Mouse (Mus musculus) kidney, embryonic 15.5 days (tissue): ENCODE data around the gene Dnajb5. TPM values are rescaled to one million over a fixed set of nuclear protein-coding genes. Genes with fewer than 3 reads are reported as not detected.

ENCODE experiments used
- ATAC-seq: fragments of 200-750 bp; cut with Nextera tagmentation; replicated peaks from 2 replicates; pipeline ENCODE4 v1.8.0; 2017; ENCODE audit warnings: moderate TSS enrichment; ENCODE audit not compliant: low FRiP score
- H3K27ac ChIP-seq: fragments of 300-500 bp; sonication (generic); 2 replicates; pipeline ENCODE4 v1.5.1; 2015; ENCODE audit warnings: mild to moderate bottlenecking, inconsistent platforms
- H3K27me3 ChIP-seq: fragments of 300-500 bp; sonication (generic); 2 replicates; pipeline ENCODE4 v1.6.1; 2015; ENCODE audit warnings: inconsistent platforms
- H3K36me3 ChIP-seq: fragments of 300-500 bp; sonication (generic); 2 replicates; pipeline ENCODE4 v1.6.1; 2015; ENCODE audit warnings: inconsistent platforms
- H3K4me1 ChIP-seq: fragments of 300-500 bp; sonication (generic); 2 replicates; pipeline ENCODE4 v1.6.1; 2015; ENCODE audit warnings: inconsistent platforms
- H3K4me2 ChIP-seq: fragments of 300-500 bp; sonication (generic); 2 replicates; pipeline ENCODE4 v1.6.1; 2015; ENCODE audit warnings: moderate library complexity, mild to moderate bottlenecking, inconsistent platforms
- H3K4me3 ChIP-seq: fragments of 300-500 bp; sonication (generic); replicated peaks from 2 replicates; pipeline ENCODE4 v1.5.1; 2015; ENCODE audit warnings: mild to moderate bottlenecking, inconsistent platforms
- H3K9ac ChIP-seq: fragments of 300-500 bp; sonication (generic); 2 replicates; pipeline ENCODE4 v1.6.1; 2015; ENCODE audit warnings: mild to moderate bottlenecking, inconsistent platforms
- H3K9me3 ChIP-seq: fragments of 300-500 bp; sonication (generic); replicated peaks from 2 replicates; pipeline ENCODE4 v1.6.1; 2016; ENCODE audit warnings: inconsistent platforms
- WGBS: fragments of 180-500 bp; shearing (Covaris S2); methylation state at CpG from one replicate; pipeline ENCODE4 v1.1.7; 2015; ENCODE audit warnings: mixed read lengths; 5-methylcytosine and 5-hydroxymethylcytosine counted together
- polyA plus RNA-seq: library from polyadenylated mRNA; unstranded; fragments of >200 nt; fragmentation: Nextera tagmentation; extraction: Ambion mirVana; gene quantifications from 2 replicates; pipeline ENCODE4 v1.2.1, GENCODE M21; 2015

Gene Dnajb5
- polyA plus RNA-seq, 1 experiment from 2014 or later = 6.9 TPM

DNA sequence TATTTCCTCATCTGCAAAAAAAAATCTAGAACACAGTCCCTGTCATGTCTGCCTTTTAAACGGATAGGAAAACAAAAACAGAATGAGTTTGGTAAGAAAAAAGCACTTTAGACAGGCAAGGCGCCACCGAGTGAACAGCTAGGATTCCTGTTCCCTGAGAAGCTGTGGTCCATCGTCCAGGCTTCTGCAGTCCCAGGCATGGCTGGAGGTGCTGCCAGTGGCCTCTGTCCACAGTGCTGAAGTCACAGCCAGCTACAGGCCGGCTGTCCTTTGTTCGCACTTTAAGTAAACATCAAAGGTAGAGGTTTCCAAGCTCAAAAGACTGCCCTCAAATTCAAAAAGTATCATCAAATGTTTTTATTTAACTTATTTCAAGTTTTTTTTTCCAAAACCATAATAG is 4.6 kb upstream of the Dnajb5 start:
- Histone ChIP-seq H3K9ac (no peak overlapping the region), H3K9me3 (no peaks in the 10 kb centered on the region), H3K4me1 (peaks cover 10% of the 10 kb centered on the region), H3K27ac (no peak overlapping the region), H3K36me3 (no peaks in the 10 kb centered on the region), H3K4me3 (no peak overlapping the region), H3K27me3 (peaks cover 19% of the 10 kb centered on the region), H3K4me2 (no peak overlapping the region)
- WGBS = 6% methylated on average over 6 of the region's 6 CpGs
- no peak for ATAC-seq

DNA sequence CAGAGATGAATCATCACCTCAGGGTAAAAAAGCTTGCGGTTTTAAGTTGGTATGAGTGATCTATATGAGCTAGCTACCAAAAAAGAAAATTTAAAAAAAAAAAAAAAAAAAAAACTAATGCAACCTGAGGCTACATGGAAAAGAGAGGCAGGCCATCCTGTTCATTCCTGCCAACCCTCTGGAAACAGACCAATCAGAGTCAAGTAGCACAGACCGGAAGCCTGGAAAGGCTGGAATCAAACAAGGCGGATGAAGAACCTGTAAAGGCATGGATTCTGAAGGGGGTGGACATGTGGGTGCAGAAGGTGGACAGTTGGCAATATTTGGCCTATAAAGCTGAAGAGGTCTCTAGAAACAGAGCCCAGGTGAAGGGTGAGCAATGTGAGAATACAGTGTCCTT is 4.2 kb upstream of the Dnajb5 start:
- H3K9ac ChIP-seq = no peak overlapping the region
- H3K4me3 ChIP-seq = no peak overlapping the region
- H3K27me3 ChIP-seq = peaks cover 19% of the 10 kb centered on the region
- 86% methylated on average over 3 of the region's 3 CpGs for WGBS
- no peak overlapping the region for H3K27ac ChIP-seq
- H3K9me3 ChIP-seq = no peaks in the 10 kb centered on the region
- peaks cover 14% of the 10 kb centered on the region for H3K4me1 ChIP-seq
- no peak overlapping the region for H3K4me2 ChIP-seq
- no peak for ATAC-seq
- H3K36me3 ChIP-seq = no peaks in the 10 kb centered on the region

DNA sequence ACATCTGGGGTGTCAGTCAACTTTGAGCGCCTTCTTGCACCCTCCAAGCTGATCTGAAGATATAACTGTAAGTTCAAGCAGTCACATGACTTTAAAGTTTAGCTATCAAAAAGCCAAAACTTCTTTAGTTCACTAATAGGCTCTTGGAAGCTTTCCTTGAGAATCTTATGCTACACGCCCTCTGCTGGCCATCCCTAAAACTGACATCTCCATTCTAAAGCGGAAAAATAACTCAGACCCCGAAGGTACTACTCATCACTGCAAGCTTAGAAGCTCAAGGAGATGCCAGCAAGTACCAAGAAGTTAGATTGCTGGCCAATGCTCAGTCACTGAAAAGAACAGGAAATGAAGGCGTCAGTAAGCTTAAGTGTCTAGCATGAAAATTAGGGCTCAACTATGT is 3.7 kb upstream of the Dnajb5 start:
- peaks cover 19% of the 10 kb centered on the region for H3K27me3 ChIP-seq
- H3K36me3 ChIP-seq = no peaks in the 10 kb centered on the region
- H3K4me3 ChIP-seq = no peak overlapping the region
- H3K9ac ChIP-seq = no peak overlapping the region
- H3K4me1 ChIP-seq = peaks cover 19% of the 10 kb centered on the region
- ATAC-seq = no peak
- H3K27ac ChIP-seq = no peak overlapping the region
- H3K4me2 ChIP-seq = no peak overlapping the region
- H3K9me3 ChIP-seq = no peaks in the 10 kb centered on the region
- WGBS = 8% methylated on average over 5 of the region's 5 CpGs

DNA sequence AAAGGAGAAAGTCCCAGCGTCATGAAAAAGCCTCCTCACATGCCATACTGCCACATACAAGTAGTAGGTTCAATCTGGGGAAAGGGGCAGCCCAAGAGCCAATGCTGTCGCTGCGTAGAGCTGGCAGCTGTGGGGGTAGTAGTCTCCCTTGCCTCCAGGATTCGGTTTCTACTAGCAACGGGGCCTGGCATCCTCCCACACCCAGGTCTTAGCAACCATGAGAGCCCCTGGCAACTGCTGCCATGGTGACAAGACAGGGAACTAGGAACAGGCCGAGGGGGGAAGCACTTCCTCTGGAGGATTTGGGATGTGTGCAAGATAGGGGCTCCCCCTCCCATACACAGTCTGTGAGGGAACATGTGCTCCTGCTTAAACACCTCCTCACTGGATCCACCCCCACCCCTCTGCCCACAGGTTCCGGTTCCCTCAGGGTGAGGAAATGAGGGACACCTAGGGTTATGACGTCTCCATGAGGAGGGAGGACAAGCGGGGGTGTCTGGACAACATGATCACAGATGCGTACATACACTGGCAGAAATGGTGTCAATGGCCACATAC is 2.8 kb upstream of the Dnajb5 start:
- H3K4me2 ChIP-seq = no peak overlapping the region
- 45% methylated on average over 10 of the region's 10 CpGs for WGBS
- H3K9me3 ChIP-seq = no peaks in the 10 kb centered on the region
- H3K4me1 ChIP-seq = peaks cover 27% of the 10 kb centered on the region
- no peak overlapping the region for H3K27ac ChIP-seq
- H3K9ac ChIP-seq = no peak overlapping the region
- H3K4me3 ChIP-seq = no peak overlapping the region
- H3K27me3 ChIP-seq = peaks cover 19% of the 10 kb centered on the region
- H3K36me3 ChIP-seq = no peaks in the 10 kb centered on the region
- no peak for ATAC-seq

DNA sequence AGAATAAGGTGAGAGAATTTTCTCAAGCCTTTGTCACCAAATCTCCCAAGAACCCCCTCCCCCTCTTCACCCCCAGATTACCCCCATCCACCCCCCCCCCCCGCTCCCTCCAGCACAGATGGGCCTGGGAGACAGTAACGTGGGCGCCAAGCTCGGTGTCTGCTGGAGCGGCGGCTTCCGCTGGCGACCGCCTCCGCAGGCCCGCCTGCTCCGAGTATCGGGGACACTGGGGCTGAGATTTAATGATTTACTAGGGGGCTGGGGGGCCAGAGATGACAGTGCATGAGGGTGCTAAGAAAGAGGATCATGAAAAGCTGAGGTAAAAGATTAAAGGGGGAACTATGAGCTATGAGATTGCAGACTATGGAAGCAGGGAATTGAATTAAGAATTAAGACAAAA is 1.1 kb upstream of the Dnajb5 start:
- no peaks in the 10 kb centered on the region for H3K9me3 ChIP-seq
- H3K9ac ChIP-seq = no peak overlapping the region
- peaks cover 16% of the 10 kb centered on the region for H3K27me3 ChIP-seq
- WGBS = 33% methylated on average over 12 of the region's 13 CpGs
- H3K36me3 ChIP-seq = no peaks in the 10 kb centered on the region
- no peak overlapping the region for H3K4me3 ChIP-seq
- H3K27ac ChIP-seq = no peak overlapping the region
- ATAC-seq = no peak
- peaks cover 37% of the 10 kb centered on the region for H3K4me1 ChIP-seq
- 0 out of 2 replicates have a peak overlapping the region, but pooled peaks have one; percentile 14 for H3K4me2 ChIP-seq

DNA sequence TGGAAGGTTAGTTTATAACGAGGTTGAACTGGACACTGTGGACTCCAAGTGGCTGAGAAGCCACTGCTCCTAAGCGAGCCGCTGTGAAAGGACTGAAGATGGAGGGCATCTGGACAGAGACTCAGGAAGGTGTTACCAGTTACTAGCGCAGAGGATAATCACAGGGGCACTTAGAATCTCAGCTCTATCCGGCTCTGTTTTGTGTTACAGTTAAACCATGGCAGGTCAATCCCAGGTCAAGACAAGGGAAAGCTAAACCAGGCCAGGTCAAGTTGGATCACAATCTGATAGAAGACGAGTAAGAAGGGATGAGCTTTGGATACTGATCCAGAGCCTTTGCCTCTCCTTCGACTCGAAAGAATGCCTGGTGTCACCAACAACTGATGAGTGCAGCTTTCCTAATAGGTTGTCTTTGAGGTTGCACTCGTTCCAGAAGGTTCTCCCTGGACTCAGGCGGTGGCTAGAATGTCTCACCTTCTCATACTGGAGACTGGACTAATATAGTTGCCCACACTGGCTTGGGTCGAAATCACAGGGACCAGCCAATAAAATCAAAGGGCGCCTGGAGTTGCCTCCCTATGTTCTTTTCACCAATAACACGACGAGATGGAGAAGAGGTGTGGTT is 451 bp upstream of the Dnajb5 start:
- ATAC-seq = no peak
- Histone ChIP-seq H3K9me3 (no peaks in the 10 kb centered on the region), H3K4me3 (peak overlapping the region; percentile 80), H3K4me2 (peak overlapping the region; percentile 84), H3K36me3 (no peaks in the 10 kb centered on the region), H3K9ac (0 out of 2 replicates have a peak overlapping the region, but pooled peaks have one; percentile 27), H3K4me1 (peaks cover 43% of the 10 kb centered on the region), H3K27me3 (peaks cover 16% of the 10 kb centered on the region), H3K27ac (no peak overlapping the region)
- 8% methylated on average over 14 of the region's 14 CpGs for WGBS

DNA sequence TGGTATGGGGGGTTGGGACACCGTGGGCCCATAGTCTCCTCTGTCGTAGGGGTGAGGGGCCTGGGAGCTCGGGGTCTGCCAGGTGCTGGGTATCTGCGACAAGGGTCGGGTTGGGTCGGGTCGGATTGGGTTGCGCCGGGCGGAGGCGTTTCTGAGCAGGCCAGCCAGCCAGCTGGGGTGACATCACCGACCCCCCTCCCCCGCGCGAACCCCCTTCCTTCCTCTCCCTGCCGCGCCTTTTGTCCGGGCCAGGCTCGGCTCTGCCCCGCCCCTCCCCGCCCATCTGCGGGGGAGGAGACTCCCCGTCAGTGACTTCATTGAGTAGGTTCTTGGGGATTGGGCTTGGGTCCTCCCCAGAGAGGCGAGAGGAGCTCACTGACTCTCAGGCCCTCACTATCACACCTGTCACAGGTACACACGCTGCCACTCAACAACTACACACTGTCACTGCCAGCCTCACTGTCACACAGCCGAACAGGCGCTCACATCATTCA is 498 bp downstream of the Dnajb5 start:
- Histone ChIP-seq H3K27me3 (peaks cover 16% of the 10 kb centered on the region), H3K9ac (peak overlapping the region; percentile 79), H3K4me2 (peak overlapping the region; percentile 84), H3K27ac (peak overlapping the region; percentile 85), H3K36me3 (no peaks in the 10 kb centered on the region), H3K9me3 (no peaks in the 10 kb centered on the region), H3K4me1 (peaks cover 48% of the 10 kb centered on the region), H3K4me3 (peak overlapping the region; percentile 80)
- WGBS = under 1% methylated on average over 25 of the region's 27 CpGs
- peak; percentile 74 for ATAC-seq

DNA sequence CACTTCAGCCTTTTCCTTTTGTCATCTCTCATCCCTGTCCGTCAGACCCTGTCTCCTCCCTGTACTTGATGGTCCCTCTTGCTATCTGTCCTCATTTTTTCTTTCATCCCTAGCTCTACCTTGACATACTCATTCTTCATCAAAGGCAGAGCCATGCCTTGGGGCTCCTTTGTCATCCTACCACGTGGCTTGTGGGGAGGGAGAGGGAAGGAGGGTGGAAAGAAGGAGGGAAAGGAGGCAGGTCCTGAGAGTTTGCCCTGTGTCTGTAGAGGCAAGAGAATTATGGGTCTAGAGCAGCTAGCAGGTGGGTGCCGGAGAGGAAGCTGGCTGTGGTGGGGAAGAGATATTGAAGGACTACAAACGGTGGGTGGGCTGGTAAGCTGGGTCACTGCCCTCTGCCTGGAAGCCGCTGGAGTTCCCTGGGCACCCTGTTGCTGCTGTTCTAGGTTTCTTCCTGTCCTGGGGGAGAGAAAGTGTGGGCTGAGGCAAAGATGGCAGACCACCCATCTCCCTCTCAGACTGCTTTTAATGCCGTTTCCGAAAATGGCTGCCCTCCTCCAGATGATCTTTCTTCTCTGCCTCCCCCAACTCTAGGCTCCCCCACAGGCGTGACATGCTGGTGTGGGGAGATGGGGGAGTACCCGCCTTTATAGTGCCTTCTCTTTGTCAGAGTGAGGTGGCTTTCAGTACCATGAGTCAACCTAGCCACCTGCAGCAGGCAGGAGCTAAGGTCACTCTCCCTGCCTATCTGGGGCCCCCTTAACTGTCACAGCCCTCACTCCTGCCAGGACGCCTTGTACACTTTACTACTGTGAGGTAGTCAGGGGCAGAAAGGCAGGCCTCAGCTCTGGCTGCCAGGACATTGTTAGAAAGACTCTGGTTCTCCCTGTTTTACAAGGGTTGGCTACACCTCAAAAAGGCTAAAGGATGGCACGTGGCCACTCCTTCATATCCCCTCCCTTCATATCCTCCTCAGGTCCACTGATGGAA is 1.9 kb downstream of the Dnajb5 start:
- Histone ChIP-seq H3K27ac (0 out of 2 replicates have a peak overlapping the region, but pooled peaks have one; percentile 13), H3K4me2 (peak overlapping the region; percentile 84), H3K36me3 (peaks cover 1% of the 10 kb centered on the region; the same call in 1 of the 2 replicates), H3K9ac (no peak overlapping the region; the same call in 1 of the 2 replicates), H3K27me3 (peaks cover 16% of the 10 kb centered on the region), H3K4me3 (0 out of 2 replicates have a peak overlapping the region, but pooled peaks have one; percentile 1), H3K9me3 (no peaks in the 10 kb centered on the region), H3K4me1 (peaks cover 48% of the 10 kb centered on the region)
- ATAC-seq = no peak
- 39% methylated on average over 11 of the region's 11 CpGs for WGBS

DNA sequence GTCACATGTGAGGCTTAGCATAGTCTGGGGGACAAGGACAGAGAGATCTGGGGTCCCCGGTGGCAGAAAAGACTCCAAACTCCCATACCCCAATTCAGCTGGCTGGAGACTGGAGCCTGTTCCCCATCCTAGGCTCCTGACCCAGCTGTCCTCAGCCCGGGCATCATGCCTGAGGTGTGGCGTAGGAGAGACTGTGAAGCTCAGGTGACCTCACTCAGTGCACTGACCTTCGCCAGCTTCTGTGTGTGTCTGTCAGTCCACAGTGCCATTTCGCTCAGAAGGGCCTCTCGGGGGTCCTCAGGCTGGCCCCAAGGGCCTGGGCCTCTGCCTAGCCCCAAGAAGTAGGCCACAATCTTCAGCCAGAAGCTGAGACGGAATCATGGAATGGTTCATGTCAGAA is 2.9 kb downstream of the Dnajb5 start:
- H3K4me1 ChIP-seq = peaks cover 50% of the 10 kb centered on the region
- ATAC-seq = no peak
- no peak overlapping the region for H3K4me2 ChIP-seq
- no peak overlapping the region for H3K27ac ChIP-seq
- peaks cover 12% of the 10 kb centered on the region; the same call in 1 of the 2 replicates for H3K36me3 ChIP-seq
- peaks cover 7% of the 10 kb centered on the region; the same call in 1 of the 2 replicates for H3K27me3 ChIP-seq
- H3K9me3 ChIP-seq = no peaks in the 10 kb centered on the region
- H3K9ac ChIP-seq = no peak overlapping the region
- H3K4me3 ChIP-seq = no peak overlapping the region
- 83% methylated on average over 7 of the region's 7 CpGs for WGBS

DNA sequence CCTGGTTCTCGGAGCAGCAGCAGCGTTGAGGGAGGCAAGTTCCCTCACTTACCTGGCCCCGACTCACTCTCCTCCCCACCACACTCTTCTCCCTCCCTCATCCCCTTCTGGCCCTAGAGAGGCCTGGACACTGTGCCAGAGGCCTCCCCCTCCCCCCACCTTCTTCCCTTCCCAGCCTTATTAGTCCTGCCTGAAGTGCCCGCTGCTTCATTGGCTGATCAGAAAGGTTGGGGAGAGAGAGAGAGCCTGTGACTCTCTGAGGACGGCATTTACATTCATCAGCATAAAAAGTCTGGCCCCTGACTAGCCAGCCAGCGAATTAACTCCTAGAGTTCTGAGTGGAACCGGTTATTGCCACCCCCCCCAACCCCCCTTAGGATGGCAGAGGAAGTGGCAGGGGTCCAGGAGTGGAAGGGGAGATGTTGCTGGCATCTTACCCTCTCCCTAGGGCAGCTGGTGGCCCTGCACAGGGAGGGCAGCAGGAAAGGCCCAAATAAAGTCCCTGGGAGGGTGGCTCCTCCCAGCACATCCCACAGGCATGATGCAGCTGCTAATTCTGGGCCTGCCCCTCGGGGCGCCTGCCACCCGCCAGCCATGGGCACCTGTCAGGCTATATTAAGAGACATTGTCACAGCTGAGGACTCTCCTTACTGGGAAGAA is 4.0 kb downstream of the Dnajb5 start:
- H3K4me2 ChIP-seq = no peak overlapping the region
- peaks cover 49% of the 10 kb centered on the region for H3K4me1 ChIP-seq
- WGBS = 21% methylated on average over 10 of the region's 10 CpGs
- H3K9ac ChIP-seq = no peak overlapping the region
- H3K27ac ChIP-seq = 0 out of 2 replicates have a peak overlapping the region, but pooled peaks have one; percentile 9
- no peak overlapping the region for H3K4me3 ChIP-seq
- H3K9me3 ChIP-seq = no peaks in the 10 kb centered on the region
- H3K36me3 ChIP-seq = peaks cover 16% of the 10 kb centered on the region; the same call in 1 of the 2 replicates
- H3K27me3 ChIP-seq = no peaks in the 10 kb centered on the region
- no peak for ATAC-seq

DNA sequence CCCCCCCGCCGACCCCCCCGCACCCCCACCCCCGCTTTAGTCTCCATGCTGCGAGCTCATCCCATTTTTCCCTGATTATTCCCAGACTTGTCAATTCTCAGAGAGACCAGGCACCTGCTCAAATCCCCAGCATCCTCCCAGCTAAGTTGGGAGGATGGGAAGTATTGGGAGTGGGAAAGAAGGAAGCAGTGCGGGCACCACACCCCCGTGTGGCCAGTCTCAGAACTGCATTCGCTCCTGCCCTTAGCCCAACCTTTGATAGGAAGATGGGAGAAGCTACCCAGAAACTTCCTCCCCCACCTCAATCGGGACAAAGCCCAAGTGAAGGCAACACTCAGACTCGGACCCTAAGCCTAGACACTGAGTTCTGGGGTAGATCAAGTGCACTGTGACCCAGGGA is 4.7 kb downstream of the Dnajb5 start:
- Histone ChIP-seq H3K9me3 (no peaks in the 10 kb centered on the region), H3K4me1 (peaks cover 42% of the 10 kb centered on the region), H3K27me3 (no peaks in the 10 kb centered on the region), H3K27ac (no peak overlapping the region), H3K36me3 (peaks cover 16% of the 10 kb centered on the region; the same call in 1 of the 2 replicates), H3K4me2 (no peak overlapping the region), H3K9ac (no peak overlapping the region), H3K4me3 (no peak overlapping the region)
- WGBS = 9% methylated on average over 10 of the region's 10 CpGs
- ATAC-seq = no peak
